Mouse (Mus musculus) embryonic facial prominence, embryonic 13.5 days (tissue): Measurements from ENCODE around the gene Sptlc3. TPM values are rescaled to one million over a fixed set of nuclear protein-coding genes. Genes with fewer than 3 reads are reported as not detected.

ENCODE experiments used
- ATAC-seq: fragments of 200-750 bp; cut with Nextera tagmentation; 2 replicates; pipeline ENCODE4 v1.8.0; 2017; ENCODE audit warnings: low read depth; ENCODE audit not compliant: insufficient number of reproducible peaks, insufficient read depth, low FRiP score, low TSS enrichment
- H3K27ac ChIP-seq: fragments of 300-500 bp; sonication (generic); 2 replicates; pipeline ENCODE4 v1.5.1; 2015; ENCODE audit warnings: moderate library complexity, mild to moderate bottlenecking, inconsistent platforms
- H3K27me3 ChIP-seq: fragments of 300-500 bp; sonication (generic); 2 replicates; pipeline ENCODE4 v1.6.1; 2015; ENCODE audit warnings: mild to moderate bottlenecking, inconsistent platforms
- H3K36me3 ChIP-seq: fragments of 300-500 bp; sonication (generic); 2 replicates; pipeline ENCODE4 v1.6.1; 2015; ENCODE audit warnings: mild to moderate bottlenecking, inconsistent platforms
- H3K4me1 ChIP-seq: fragments of 300-500 bp; sonication (generic); 2 replicates; pipeline ENCODE4 v1.6.1; 2015; ENCODE audit warnings: inconsistent platforms
- H3K4me2 ChIP-seq: fragments of 300-500 bp; sonication (generic); 2 replicates; pipeline ENCODE4 v1.6.1; 2015; ENCODE audit warnings: moderate library complexity, mild to moderate bottlenecking, inconsistent platforms
- H3K4me3 ChIP-seq: fragments of 300-500 bp; sonication (generic); 2 replicates; pipeline ENCODE4 v1.5.1; 2015; ENCODE audit warnings: mild to moderate bottlenecking, inconsistent platforms
- H3K9ac ChIP-seq: fragments of 300-500 bp; sonication (generic); 2 replicates; pipeline ENCODE4 v1.6.1; 2015; ENCODE audit warnings: mild to moderate bottlenecking, inconsistent platforms
- H3K9me3 ChIP-seq: fragments of 300-500 bp; sonication (generic); 2 replicates; pipeline ENCODE4 v1.6.1; 2016; ENCODE audit warnings: inconsistent platforms
- WGBS: fragments of 180-500 bp; shearing (Covaris S2); methylation state at CpG from one replicate; pipeline ENCODE4 v1.1.7; 2015; ENCODE audit warnings: mixed read lengths; 5-methylcytosine and 5-hydroxymethylcytosine counted together
- polyA plus RNA-seq: library from polyadenylated mRNA; unstranded; fragments of >200 nt; fragmentation: Nextera tagmentation; extraction: Ambion mirVana; gene quantifications from 2 replicates; pipeline ENCODE4 v1.2.1, GENCODE M21; 2015

Gene Sptlc3
- polyA plus RNA-seq, 1 experiment from 2014 or later = 3.2 TPM

GRCm38 (mm10) chr2:139641757-139642385 is 148.2 kb downstream of the Sptlc3 start:
- Histone ChIP-seq H3K36me3 (no peaks in the 10 kb centered on the region), H3K27me3 (no peaks in the 10 kb centered on the region), H3K4me2 (no peak overlapping the region), H3K27ac (0 out of 2 replicates have a peak overlapping the region, but pooled peaks have one; percentile 13), H3K9ac (no peak overlapping the region), H3K9me3 (no peaks in the 10 kb centered on the region), H3K4me3 (no peak overlapping the region), H3K4me1 (0 out of 2 replicates have a peak, but pooled peaks cover 4% of the 10 kb centered on the region)
- no peak for ATAC-seq
- WGBS = 34% methylated on average over 7 of the region's 7 CpGs

- Histone ChIP-seq H3K36me3 (no peaks in the 10 kb centered on the region), H3K9me3 (no peaks in the 10 kb centered on the region), H3K9ac (no peak overlapping the region), H3K27ac (no peak overlapping the region), H3K4me2 (no peak overlapping the region), H3K4me3 (no peak overlapping the region), H3K27me3 (no peaks in the 10 kb centered on the region), H3K4me1 (no peaks in the 10 kb centered on the region; the same call in 1 of the 2 replicates)
- 73% methylated on average over 3 of the region's 3 CpGs for WGBS
- no peak for ATAC-seq
Observed at GRCm38 (mm10) chr2:139649518-139649917, 155.8 kb downstream of the Sptlc3 start.

- WGBS = 60% methylated on average over 4 of the region's 4 CpGs
- Histone ChIP-seq H3K9ac (no peak overlapping the region), H3K27me3 (no peaks in the 10 kb centered on the region), H3K4me2 (no peak overlapping the region), H3K27ac (no peak overlapping the region), H3K4me1 (no peaks in the 10 kb centered on the region), H3K4me3 (no peak overlapping the region), H3K36me3 (no peaks in the 10 kb centered on the region), H3K9me3 (no peaks in the 10 kb centered on the region)
- no peak for ATAC-seq
Observed at GRCm38 (mm10) chr2:139656750-139657149, 163.0 kb downstream of the Sptlc3 start.

- H3K27me3 ChIP-seq = peaks cover 18% of the 10 kb centered on the region
- peaks cover 6% of the 10 kb centered on the region; the same call in 1 of the 2 replicates for H3K4me1 ChIP-seq
- no peak overlapping the region for H3K27ac ChIP-seq
- no peak overlapping the region for H3K4me2 ChIP-seq
- no peak overlapping the region for H3K4me3 ChIP-seq
- H3K36me3 ChIP-seq = no peaks in the 10 kb centered on the region
- no peak overlapping the region for H3K9ac ChIP-seq
- 78% methylated on average over 3 of the region's 3 CpGs for WGBS
- no peaks in the 10 kb centered on the region for H3K9me3 ChIP-seq
- no peak for ATAC-seq
Observed at GRCm38 (mm10) chr2:139671838-139672237, 178.1 kb downstream of the Sptlc3 start.

GRCm38 (mm10) chr2:139672371-139672770 is 178.7 kb downstream of the Sptlc3 start:
- no peak for ATAC-seq
- H3K4me3 ChIP-seq = no peak overlapping the region
- no peaks in the 10 kb centered on the region for H3K9me3 ChIP-seq
- H3K4me1 ChIP-seq = peaks cover 9% of the 10 kb centered on the region; the same call in 1 of the 2 replicates
- no peak overlapping the region for H3K4me2 ChIP-seq
- H3K36me3 ChIP-seq = no peaks in the 10 kb centered on the region
- no peak overlapping the region for H3K9ac ChIP-seq
- H3K27me3 ChIP-seq = peaks cover 18% of the 10 kb centered on the region
- no peak overlapping the region for H3K27ac ChIP-seq
- WGBS = 53% methylated on average over 2 of the region's 2 CpGs

GRCm38 (mm10) chr2:139677065-139677762 is 183.5 kb downstream of the Sptlc3 start:
- H3K4me2 ChIP-seq = peak overlapping the region; percentile 98

GRCm38 (mm10) chr2:139677809-139678274 is 184.1 kb downstream of the Sptlc3 start, which contains the start of gene Ism1:
Ism1 (plus strand) TSS chr2:139678178.
- ATAC-seq = peak; percentile 77
- peaks cover 23% of the 10 kb centered on the region for H3K27me3 ChIP-seq
- peak within 1 kb of the TSS; percentile 98 for H3K4me2 ChIP-seq
- no peaks in the 10 kb centered on the region for H3K9me3 ChIP-seq
- peak within 1 kb of the TSS; percentile 91 for H3K9ac ChIP-seq
- H3K4me3 ChIP-seq = peak within 1 kb of the TSS; percentile 95
- no peaks in the 10 kb centered on the region for H3K36me3 ChIP-seq
- under 1% methylated on average over 31 of the region's 39 CpGs for WGBS
- peaks cover 19% of the 10 kb centered on the region; the same call in 1 of the 2 replicates for H3K4me1 ChIP-seq
- H3K27ac ChIP-seq = peak within 1 kb of the TSS; percentile 86

More at GRCm38 (mm10) chr2:139677065-139677762, 183.5 kb downstream of the Sptlc3 start:
- Histone ChIP-seq H3K27me3 (peaks cover 23% of the 10 kb centered on the region), H3K4me1 (peaks cover 19% of the 10 kb centered on the region; the same call in 1 of the 2 replicates), H3K36me3 (no peaks in the 10 kb centered on the region), H3K27ac (peak overlapping the region; percentile 86), H3K9ac (peak overlapping the region; percentile 91), H3K4me3 (peak overlapping the region; percentile 95), H3K9me3 (no peaks in the 10 kb centered on the region)
- ATAC-seq = peak; percentile 59
- WGBS = under 1% methylated on average over 52 of the region's 52 CpGs

GRCm38 (mm10) chr2:139678275-139679140 is 184.8 kb downstream of the Sptlc3 start:
- Histone ChIP-seq H3K4me3 (peak overlapping the region; percentile 95), H3K27ac (peak overlapping the region; percentile 86), H3K4me2 (peak overlapping the region; percentile 98), H3K9ac (peak overlapping the region; percentile 91), H3K36me3 (no peaks in the 10 kb centered on the region), H3K4me1 (peaks cover 19% of the 10 kb centered on the region; the same call in 1 of the 2 replicates), H3K27me3 (peaks cover 23% of the 10 kb centered on the region), H3K9me3 (no peaks in the 10 kb centered on the region)
- peak; percentile 86 for ATAC-seq
- WGBS = under 1% methylated on average over 70 of the region's 84 CpGs

GRCm38 (mm10) chr2:139682540-139682939 is 188.8 kb downstream of the Sptlc3 start:
- H3K27me3 ChIP-seq = peaks cover 5% of the 10 kb centered on the region
- ATAC-seq = no peak
- no peak overlapping the region for H3K9ac ChIP-seq
- H3K27ac ChIP-seq = no peak overlapping the region
- H3K4me3 ChIP-seq = no peak overlapping the region
- WGBS = 56% methylated on average over 3 of the region's 3 CpGs
- peaks cover 10% of the 10 kb centered on the region; the same call in 1 of the 2 replicates for H3K4me1 ChIP-seq
- H3K9me3 ChIP-seq = no peaks in the 10 kb centered on the region
- no peak overlapping the region for H3K4me2 ChIP-seq
- H3K36me3 ChIP-seq = no peaks in the 10 kb centered on the region
